Mouse (Mus musculus) gastrocnemius, postnatal 14 days (tissue): ENCODE data around the gene Efhc1. TPM values are rescaled to one million over a fixed set of nuclear protein-coding genes. Genes with fewer than 3 reads are reported as not detected.
A peak's percentile ranks its signal among the peaks of the same experiment; 100 is the strongest.

Source experiments
- DNase-seq: peaks from one replicate; pipeline ENCODE4 v3.0.0; 2021; ENCODE audit warnings: mixed read lengths
- intact Hi-C: fragments of 180-260 bp; cut with DNase I; formaldehyde crosslinking; loops from one replicate; pipeline ENCODE4 v1.15.1; 2025; ENCODE audit warnings: low total_unique reads
- total RNA-seq, 2 experiments: library from RNA; stranded (reverse); gene quantifications; 2 replicates each; pipeline ENCODE4 v1.2.3; 2021

Gene Efhc1
- total RNA-seq, 2 experiments from 2014 or later, result 0.97 to 1.2 TPM

DNA sequence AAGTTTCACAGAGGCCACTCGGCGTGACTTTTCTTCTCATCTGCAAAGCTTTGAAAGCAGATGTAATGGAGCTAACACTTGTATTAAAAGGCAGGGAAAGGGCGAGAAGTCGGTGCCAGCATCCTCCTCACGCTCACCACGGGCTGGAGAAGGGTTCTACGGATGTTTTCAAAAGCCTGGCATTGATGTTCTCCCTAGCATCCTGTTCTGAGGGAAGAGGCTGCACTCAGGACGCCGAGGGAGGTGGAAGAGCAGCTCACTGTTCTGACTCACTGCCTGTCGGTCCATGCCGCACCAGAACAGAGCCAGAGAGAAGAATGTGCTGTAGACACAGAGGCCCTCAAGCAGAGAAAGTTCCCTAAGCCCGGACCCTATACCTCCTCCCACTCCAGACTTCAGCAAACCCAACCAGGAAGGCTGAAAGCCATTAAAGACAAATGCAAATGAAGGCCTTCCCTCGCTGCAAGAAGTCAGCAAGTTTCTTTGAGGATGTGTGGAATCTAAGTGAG is 46.5 kb downstream of the Efhc1 start:
- intact Hi-C loops, result no loop called here
- no peak for DNase-seq

- peak; percentile 78 for DNase-seq
- intact Hi-C loops, result loop anchor here (5.0 kb wide), 1 partner anchor 55 kb away; no protein-coding TSS in a partner anchor
Measured at GRCm38 (mm10) chr1:21002246-21003142, 51.1 kb downstream of the Efhc1 start.

- intact Hi-C loops, result loop anchor here (5.0 kb wide), 1 partner anchor 57 kb away; no protein-coding TSS in a partner anchor
Measured at GRCm38 (mm10) chr1:21004596-21004995, 53.2 kb downstream of the Efhc1 start.

DNA sequence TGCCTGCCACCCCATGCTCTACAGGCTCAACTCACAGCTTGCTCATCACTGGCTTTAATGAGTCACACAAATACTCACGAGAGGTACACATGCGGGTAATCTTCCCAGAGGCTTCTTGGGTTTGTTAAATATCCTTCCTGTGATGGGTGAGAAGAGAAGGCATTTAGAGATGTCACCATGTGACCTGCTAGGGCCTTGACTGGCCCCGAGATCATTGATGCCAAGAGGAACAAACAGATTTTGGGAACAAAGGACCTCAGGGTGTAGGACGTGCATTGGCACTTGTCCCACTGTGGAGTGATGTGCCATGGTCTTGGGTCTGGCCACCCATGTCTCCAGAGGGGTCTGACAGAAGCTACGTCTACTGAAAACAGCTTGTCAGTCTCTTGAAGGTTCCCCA is 55.3 kb downstream of the Efhc1 start:
- intact Hi-C loops, result no loop called here
- no peak for DNase-seq

More at GRCm38 (mm10) chr1:21004596-21004995, 53.2 kb downstream of the Efhc1 start:
- no peak for DNase-seq

GRCm38 (mm10) chr1:21007941-21008701 is 56.7 kb downstream of the Efhc1 start:
- no peak for DNase-seq
- intact Hi-C loops, result no loop called here

DNA sequence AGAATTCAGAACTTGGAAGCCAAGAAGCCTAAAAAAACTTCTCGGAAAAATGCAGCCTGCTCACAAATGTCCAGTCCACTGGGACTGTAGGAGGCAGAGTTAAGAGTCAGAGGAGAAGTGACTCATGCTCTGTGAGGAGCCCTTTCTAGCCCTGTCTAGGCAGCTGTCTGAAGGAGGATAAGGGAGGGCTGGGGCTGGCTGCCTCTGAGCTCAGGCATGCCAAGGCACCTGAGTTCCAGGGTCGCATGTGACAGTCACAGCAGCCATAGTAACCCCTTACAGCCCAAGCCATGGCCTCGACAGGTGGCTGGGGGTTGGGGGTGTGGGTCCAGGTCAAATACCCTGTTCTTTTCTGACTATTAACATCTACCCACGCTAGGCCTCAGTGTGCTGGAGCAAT is 57.5 kb downstream of the Efhc1 start:
- peak; percentile 74 for DNase-seq
- intact Hi-C loops, result no loop called here

DNA sequence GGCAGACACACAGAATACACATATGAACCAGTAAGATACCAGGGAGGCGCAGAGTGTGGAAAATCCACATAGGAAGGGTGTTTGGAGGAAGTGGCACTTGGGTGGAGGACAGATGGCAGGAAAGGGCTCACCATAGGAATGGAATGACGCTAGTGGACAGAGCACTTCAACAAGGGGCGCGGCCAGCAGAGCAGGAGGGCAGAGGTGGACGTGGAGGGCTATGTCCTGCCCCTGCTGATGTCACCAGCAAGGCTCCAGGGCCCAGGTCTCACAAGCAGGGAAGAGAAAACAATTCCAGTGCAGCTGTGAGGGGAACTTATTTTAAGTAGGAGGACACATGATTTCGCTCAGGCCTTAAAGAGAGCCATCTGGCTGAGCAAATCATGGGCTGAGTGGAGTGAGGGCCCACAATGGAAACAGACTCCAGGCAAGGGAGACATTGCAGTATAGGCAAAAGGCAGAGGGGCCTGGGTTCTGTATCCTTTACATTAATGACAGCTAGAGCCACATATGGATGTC is 58.9 kb downstream of the Efhc1 start:
- DNase-seq, result no peak
- intact Hi-C loops, result no loop called here

GRCm38 (mm10) chr1:21014463-21014862 is 63.0 kb downstream of the Efhc1 start:
- intact Hi-C loops, result no loop called here
- DNase-seq, result peak; percentile 86

- intact Hi-C loops, result no loop called here
- DNase-seq, result no peak
Measured at GRCm38 (mm10) chr1:21023101-21023500, 71.7 kb downstream of the Efhc1 start.

- no peak for DNase-seq
- intact Hi-C loops, result no loop called here
Measured at GRCm38 (mm10) chr1:21025203-21025602, 73.8 kb downstream of the Efhc1 start.

DNA sequence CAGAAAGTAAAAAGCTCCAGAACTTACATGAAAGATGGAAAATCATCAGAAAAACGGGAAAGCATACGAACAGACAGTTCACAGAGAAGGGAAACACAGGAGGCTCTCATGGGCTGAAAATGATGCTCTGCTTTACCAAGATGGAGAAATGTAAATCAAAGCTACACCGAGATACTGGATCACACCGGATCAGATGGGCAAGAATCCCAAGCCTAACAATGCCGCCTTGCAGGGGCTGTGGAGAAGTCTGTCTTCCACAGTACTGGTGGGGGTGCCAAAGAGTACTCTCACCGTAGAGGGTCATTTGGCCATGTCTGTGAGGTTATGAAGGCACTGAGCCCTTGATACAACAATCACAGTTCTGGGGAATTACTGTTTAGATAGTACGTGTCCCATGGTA is 75.1 kb downstream of the Efhc1 start:
- intact Hi-C loops, result no loop called here
- no peak for DNase-seq

GRCm38 (mm10) chr1:21029000-21029399 is 77.6 kb downstream of the Efhc1 start:
- intact Hi-C loops, result no loop called here
- no peak for DNase-seq

GRCm38 (mm10) chr1:21031650-21032049 is 80.2 kb downstream of the Efhc1 start:
- intact Hi-C loops, result no loop called here
- no peak for DNase-seq

- intact Hi-C loops, result no loop called here
Measured at GRCm38 (mm10) chr1:21033065-21033791, 81.8 kb downstream of the Efhc1 start.

DNA sequence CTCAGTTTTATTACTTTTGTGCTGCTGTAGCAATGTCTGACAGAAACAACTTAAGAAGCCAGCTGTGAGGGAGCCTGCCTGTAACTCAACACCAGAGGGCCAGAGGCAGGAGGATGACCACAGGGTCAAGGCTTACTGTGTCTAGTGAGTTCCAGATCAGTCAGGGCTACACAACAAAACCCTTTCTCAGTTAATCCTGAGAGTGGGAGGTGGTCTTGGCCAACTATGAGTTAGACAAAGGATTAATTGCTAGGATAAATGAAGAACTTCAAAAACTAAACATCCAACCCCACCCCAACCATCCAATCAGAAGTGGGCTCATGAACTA is 82.3 kb downstream of the Efhc1 start:
- intact Hi-C loops, result no loop called here
- no peak for DNase-seq

More at GRCm38 (mm10) chr1:21033065-21033791, 81.8 kb downstream of the Efhc1 start:
- DNase-seq, result no peak

- DNase-seq, result no peak
- intact Hi-C loops, result no loop called here
Measured at GRCm38 (mm10) chr1:21035878-21036277, 84.5 kb downstream of the Efhc1 start.

DNA sequence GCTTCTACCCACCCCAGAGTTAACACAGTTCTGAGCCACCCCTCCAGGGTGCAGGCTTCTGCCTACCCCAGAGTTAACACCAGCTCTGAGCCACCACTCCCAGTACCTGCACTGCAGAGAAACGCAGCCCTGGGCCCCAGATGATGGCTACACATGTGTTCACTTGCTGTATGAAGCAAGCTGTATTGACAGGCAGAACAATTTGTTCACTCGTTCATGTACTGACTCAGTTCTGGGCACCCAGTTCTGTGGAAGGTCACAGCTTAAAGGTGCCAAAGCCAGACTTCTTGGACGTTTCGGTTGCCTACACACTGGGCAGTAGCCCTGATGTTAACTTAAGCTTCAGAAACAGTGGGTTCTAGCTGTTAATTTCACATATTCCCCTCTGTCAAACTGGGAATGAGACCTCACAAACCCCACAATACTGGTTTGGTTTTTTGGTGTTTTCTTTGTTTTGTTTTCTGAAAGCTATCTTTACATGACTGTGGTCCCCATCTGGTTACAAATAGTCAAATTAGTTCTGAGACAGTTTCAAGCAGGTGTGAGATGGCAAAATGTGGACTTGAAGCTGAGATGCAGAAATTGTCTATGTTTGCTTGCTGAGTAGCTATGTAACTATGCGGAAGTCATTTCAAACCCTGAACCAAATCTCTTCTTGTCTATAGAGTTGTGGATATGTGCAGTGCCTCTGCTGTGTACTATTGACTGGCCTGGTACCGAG is 86.6 kb downstream of the Efhc1 start:
- intact Hi-C loops, result no loop called here
- no peak for DNase-seq

DNA sequence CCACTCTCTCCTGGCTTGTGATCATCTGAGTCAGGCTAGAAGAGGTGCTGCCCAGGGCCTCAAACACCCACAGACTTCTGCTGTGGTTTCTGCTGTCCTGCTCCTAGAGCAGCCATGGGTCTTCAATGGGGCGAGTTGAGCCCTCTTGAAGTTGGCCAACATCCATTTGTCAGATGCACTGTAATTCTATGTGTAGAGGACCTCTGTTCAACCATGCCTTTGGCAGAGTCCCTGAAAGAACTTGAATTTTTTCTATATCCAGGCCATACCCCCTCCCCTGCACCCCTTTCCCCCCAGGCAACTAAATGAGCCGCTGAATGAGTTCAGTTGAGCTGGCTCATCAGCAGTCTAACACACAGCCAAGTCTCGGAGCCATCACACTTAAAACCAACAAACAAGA is 88.1 kb downstream of the Efhc1 start:
- no peak for DNase-seq
- intact Hi-C loops, result no loop called here

- intact Hi-C loops, result no loop called here
- DNase-seq, result no peak
Measured at GRCm38 (mm10) chr1:21040173-21040572, 88.7 kb downstream of the Efhc1 start.
